Mouse (Mus musculus) liver, embryonic 14.5 days (tissue): ENCODE measurements around the gene Stpg2.

ENCODE experiments used
- CTCF ChIP-seq: IDR thresholded peaks from 2 replicates; pipeline ENCODE4 v1.5.1; 2016; ENCODE audit warnings: antibody characterized with exemption, low read depth, control low read depth
- EP300 ChIP-seq: IDR thresholded peaks from 2 replicates; pipeline ENCODE4 v1.6.1; 2016; ENCODE audit warnings: antibody characterized with exemption, low read depth

GRCm38 (mm10) chr3:139662241-139662640 is 456.7 kb downstream of the Stpg2 start:
- TF ChIP-seq CTCF (no peak), EP300 (no peak)
